In the genomic region with DNA sequence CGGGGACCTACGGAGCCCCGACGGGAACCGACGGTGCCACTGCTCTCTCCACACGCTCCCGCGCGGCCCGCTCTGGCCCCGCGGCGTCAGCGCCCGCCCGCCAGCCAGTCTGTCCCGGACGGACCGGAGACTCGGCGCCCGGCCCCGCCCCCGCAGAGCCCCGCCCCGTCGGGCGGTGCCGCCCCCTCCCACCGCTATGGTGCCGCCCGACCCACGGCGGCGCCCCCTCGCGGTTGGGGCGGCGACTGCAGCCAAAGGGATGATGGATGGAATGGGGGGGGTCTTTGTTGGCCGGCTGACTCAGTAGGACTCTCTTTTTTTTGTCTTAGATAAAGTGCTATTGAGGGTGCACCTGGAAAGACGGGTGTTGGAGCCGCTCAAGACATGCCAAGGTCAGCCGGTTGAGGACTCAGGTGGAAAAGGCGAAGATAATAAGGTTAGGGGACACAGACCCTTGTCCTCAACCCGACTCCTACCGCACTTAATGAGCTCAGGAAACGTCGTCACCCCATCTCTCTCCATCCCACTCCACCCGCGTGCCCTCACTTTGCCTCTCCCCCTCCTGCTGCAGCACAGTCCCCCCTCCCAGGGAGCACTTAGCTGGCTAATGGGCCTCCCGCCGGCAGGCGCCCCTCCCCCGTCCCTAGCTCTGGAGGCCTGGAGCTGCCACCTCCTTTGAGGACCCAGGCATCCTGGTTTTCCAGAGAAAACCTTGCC, we compare ENCODE assay signal across 8 mouse cellular contexts. TPM values are rescaled to one million over a fixed set of nuclear protein-coding genes. Genes with fewer than 3 reads are reported as not detected.
DNase-seq lines count a peak whose midpoint lies in the region; ATAC-seq lines count a peak whose summit lies in the region.

No protein-coding gene starts in this region.

- peaks cover 58% of the 10 kb centered on the region for H3K4me1 ChIP-seq in embryonic facial prominence, embryonic 15.5 days
- H3K4me1 ChIP-seq in heart, embryonic 15.5 days (replicated peaks): peaks cover 38% of the 10 kb centered on the region

- H3K9me3 ChIP-seq in embryonic facial prominence, embryonic 15.5 days (replicated peaks): no peaks in the 10 kb centered on the region
- no peaks in the 10 kb centered on the region for H3K9me3 ChIP-seq in heart, embryonic 15.5 days (replicated peaks)

- peak overlapping the region; percentile 52; the same call in 1 of the 2 replicates for H3K27ac ChIP-seq in embryonic facial prominence, embryonic 15.5 days (replicated peaks)
- H3K27ac ChIP-seq in heart, embryonic 15.5 days: peak overlapping the region; percentile 52; the same call in 1 of the 2 replicates
- no peak overlapping the region for H3K27ac ChIP-seq in macrophage

- H3K36me3 ChIP-seq in embryonic facial prominence, embryonic 15.5 days: peaks cover 18% of the 10 kb centered on the region
- peaks cover 3% of the 10 kb centered on the region; the same call in 1 of the 2 replicates for H3K36me3 ChIP-seq in heart, embryonic 15.5 days
- H3K36me3 ChIP-seq in macrophage (ENCODE audit: inconsistent target): peaks cover 20% of the 10 kb centered on the region

- H3K4me2 ChIP-seq in embryonic facial prominence, embryonic 15.5 days (replicated peaks): peak overlapping the region; percentile 80
- H3K4me2 ChIP-seq in heart, embryonic 15.5 days: peak overlapping the region; percentile 79

- DNase-seq in A20 (ENCODE audit: low read depth, low spot score): peak; percentile 84
- peak; percentile 84 for DNase-seq in Muller cell, postnatal 12 days (ENCODE audit: inconsistent ontology term)
- DNase-seq in kidney, postnatal 10 days: peak; percentile 92
- DNase-seq in spleen, postnatal 10 days (ENCODE audit: low spot score in 2 of 2): peak; percentile 70 to 82
- DNase-seq in layer of hippocampus, adult 9-10 months (ENCODE audit: low spot score): no peak

- no peaks in the 10 kb centered on the region for H3K27me3 ChIP-seq in embryonic facial prominence, embryonic 15.5 days
- H3K27me3 ChIP-seq in heart, embryonic 15.5 days: no peaks in the 10 kb centered on the region

- ATAC-seq in embryonic facial prominence, embryonic 15.5 days (ENCODE audit: insufficient number of reproducible peaks, low FRiP score, low TSS enrichment, low read depth): peak; percentile 70
- ATAC-seq in heart, embryonic 15.5 days (replicated peaks; ENCODE audit: insufficient number of reproducible peaks, insufficient read depth, low FRiP score, low read depth): peak; percentile 76

- H3K4me3 ChIP-seq in embryonic facial prominence, embryonic 15.5 days (replicated peaks): peak overlapping the region; percentile 61
- peak overlapping the region; percentile 62 for H3K4me3 ChIP-seq in heart, embryonic 15.5 days
- H3K4me3 ChIP-seq in macrophage (ENCODE audit: inconsistent target): peak overlapping the region; percentile 57; the same call in 1 of the 2 replicates

- H3K9ac ChIP-seq in embryonic facial prominence, embryonic 15.5 days: peak overlapping the region; percentile 57
- H3K9ac ChIP-seq in heart, embryonic 15.5 days: peak overlapping the region; percentile 75

- peaks cover 20% of the 10 kb centered on the region; the same call in 1 of the 2 replicates for H3K79me2 ChIP-seq in macrophage (ENCODE audit: inconsistent target)

- WGBS in embryonic facial prominence, embryonic 15.5 days: 1% methylated on average over 50 of the region's 55 CpGs
- WGBS in heart, embryonic 15.5 days: 2% methylated on average over 54 of the region's 55 CpGs
- 4% methylated on average over 37 of the region's 55 CpGs for WGBS in macrophage (ENCODE audit: missing documents)

RNA-seq across cellular contexts. Expression of gene Ppp1r14b, which starts 4.9 kb away (rescaled TPM):
- polyA plus RNA-seq in embryonic facial prominence, embryonic 15.5 days (2015; fragmentation: Nextera tagmentation; extraction: Ambion mirVana): 224 and 246 TPM in 2 replicates
- polyA plus RNA-seq in heart, embryonic 15.5 days (2015; fragmentation: Nextera tagmentation; extraction: Ambion mirVana): 136 and 138 TPM in 2 replicates
- total RNA-seq in macrophage (2018; cell fraction: chromatin; rRNA removed): 10 to 100 TPM in 22 of 26 experiments, 1 to 10 TPM in 4; 5.2 to 52.6 (median 18.4) TPM
- 100 to 1,000 TPM in 19 of 26 experiments, 10 to 100 TPM in 7; 70.2 to 154 (median 105) TPM for total RNA-seq in macrophage (2018; cell fraction: cytosol; rRNA removed)
- total RNA-seq in macrophage (2018; cell fraction: nucleus; rRNA removed): 10 to 100 TPM; 22.5 to 80.6 (median 39.4) TPM
- polyA plus RNA-seq in macrophage (2018): 51.9 to 204 TPM (median 81.4 TPM) in 3 replicates

RNA-seq across cellular contexts. Expression of gene Plcb3, which starts 6.4 kb away (rescaled TPM):
- 48.2 and 49.1 TPM in 2 replicates for polyA plus RNA-seq in embryonic facial prominence, embryonic 15.5 days (2015; fragmentation: Nextera tagmentation; extraction: Ambion mirVana)
- polyA plus RNA-seq in heart, embryonic 15.5 days (2015; fragmentation: Nextera tagmentation; extraction: Ambion mirVana): 16.4 and 25.3 TPM in 2 replicates
- total RNA-seq in macrophage (2018; cell fraction: chromatin; rRNA removed): 100 to 1,000 TPM in 11 of 26 experiments, 10 to 100 TPM in 15; 62.5 to 333 (median 91.9) TPM
- 10 to 100 TPM in 24 of 26 experiments, 1 to 10 TPM in 2; 7.6 to 22.0 (median 14.4) TPM for total RNA-seq in macrophage (2018; cell fraction: cytosol; rRNA removed)
- 100 to 1,000 TPM in 2 of 26 experiments, 10 to 100 TPM in 24; 23.3 to 148 (median 41.0) TPM for total RNA-seq in macrophage (2018; cell fraction: nucleus; rRNA removed)
- 15.2 to 25.2 TPM (median 24.8 TPM) in 3 replicates for polyA plus RNA-seq in macrophage (2018)

RNA-seq across cellular contexts. Expression of gene Fkbp2, which starts 10.5 kb away (rescaled TPM):
- polyA plus RNA-seq in embryonic facial prominence, embryonic 15.5 days (2015; fragmentation: Nextera tagmentation; extraction: Ambion mirVana): 112 and 119 TPM in 2 replicates
- 77.0 and 91.2 TPM in 2 replicates for polyA plus RNA-seq in heart, embryonic 15.5 days (2015; fragmentation: Nextera tagmentation; extraction: Ambion mirVana)
- total RNA-seq in macrophage (2018; cell fraction: chromatin; rRNA removed): 10 to 100 TPM; 13.2 to 62.3 (median 33.3) TPM
- 100 to 1,000 TPM in 19 of 26 experiments, 10 to 100 TPM in 7; 83.0 to 136 (median 111) TPM for total RNA-seq in macrophage (2018; cell fraction: cytosol; rRNA removed)
- total RNA-seq in macrophage (2018; cell fraction: nucleus; rRNA removed): 100 to 1,000 TPM in 3 of 26 experiments, 10 to 100 TPM in 23; 35.1 to 113 (median 84.1) TPM
- 146 to 269 TPM (median 153 TPM) in 3 replicates for polyA plus RNA-seq in macrophage (2018)

RNA-seq across cellular contexts. Expression of gene Vegfb, which starts 17.6 kb away (rescaled TPM):
- 51.5 and 53.2 TPM in 2 replicates for polyA plus RNA-seq in embryonic facial prominence, embryonic 15.5 days (2015; fragmentation: Nextera tagmentation; extraction: Ambion mirVana)
- polyA plus RNA-seq in heart, embryonic 15.5 days (2015; fragmentation: Nextera tagmentation; extraction: Ambion mirVana): 133 and 149 TPM in 2 replicates
- total RNA-seq in macrophage (2018; cell fraction: chromatin; rRNA removed): 10 to 100 TPM in 8 of 26 experiments, 1 to 10 TPM in 18; 1.6 to 28.5 (median 6.5) TPM
- total RNA-seq in macrophage (2018; cell fraction: cytosol; rRNA removed): 100 to 1,000 TPM in 4 of 26 experiments, 10 to 100 TPM in 22; 33.0 to 110 (median 58.7) TPM
- total RNA-seq in macrophage (2018; cell fraction: nucleus; rRNA removed): 10 to 100 TPM in 22 of 26 experiments, 1 to 10 TPM in 4; 8.1 to 47.9 (median 16.1) TPM
- 34.5 to 91.1 TPM (median 72.1 TPM) in 3 replicates for polyA plus RNA-seq in macrophage (2018)

RNA-seq across cellular contexts. Expression of gene Dnajc4, which starts 22.5 kb away (rescaled TPM):
- 23.9 and 27.9 TPM in 2 replicates for polyA plus RNA-seq in embryonic facial prominence, embryonic 15.5 days (2015; fragmentation: Nextera tagmentation; extraction: Ambion mirVana)
- 37.9 and 39.1 TPM in 2 replicates for polyA plus RNA-seq in heart, embryonic 15.5 days (2015; fragmentation: Nextera tagmentation; extraction: Ambion mirVana)
- 10 to 100 TPM in 19 of 26 experiments, 1 to 10 TPM in 7; 4.3 to 21.3 (median 12.2) TPM for total RNA-seq in macrophage (2018; cell fraction: chromatin; rRNA removed)
- 10 to 100 TPM; 15.3 to 25.2 (median 21.4) TPM for total RNA-seq in macrophage (2018; cell fraction: cytosol; rRNA removed)
- total RNA-seq in macrophage (2018; cell fraction: nucleus; rRNA removed): 10 to 100 TPM in 17 of 26 experiments, 1 to 10 TPM in 9; 3.9 to 22.8 (median 13.6) TPM
- 18.1 to 21.0 TPM (median 19.3 TPM) in 3 replicates for polyA plus RNA-seq in macrophage (2018)
